Mouse (Mus musculus): ENCODE measurements around the gene Casc3. TPM values are rescaled to one million over a fixed set of nuclear protein-coding genes. Genes with fewer than 3 reads are reported as not detected.

Gene Casc3
- polyA plus RNA-seq, 1 experiment from 2014 or later, result 34.5 TPM

- H3K4me2 ChIP-seq (ENCODE audit: low read length), result no peak overlapping the region
- H3K4me3 ChIP-seq (ENCODE audit: low read depth, low read length), result no peak overlapping the region
- 74% methylated on average over 12 of the region's 12 CpGs for WGBS
- H3K9ac ChIP-seq (ENCODE audit: low read length), result no peak overlapping the region
- no peaks in the 10 kb centered on the region for H3K27me3 ChIP-seq (replicated peaks; ENCODE audit: control insufficient read depth, insufficient read depth, low read length)
- no peaks in the 10 kb centered on the region for H3K4me1 ChIP-seq (replicated peaks; ENCODE audit: control insufficient read depth, insufficient read depth, low read length)
- peaks cover 94% of the 10 kb centered on the region for H3K36me3 ChIP-seq (ENCODE audit: control insufficient read depth, insufficient read depth, low read length)
- ATAC-seq (replicated peaks; ENCODE audit: low FRiP score, low TSS enrichment, low read depth), result no peak
- H3K27ac ChIP-seq (ENCODE audit: low read depth), result no peak overlapping the region
- H3K9me3 ChIP-seq (ENCODE audit: control insufficient read depth, low read length), result no peaks in the 10 kb centered on the region
- DNase-seq (ENCODE audit: low spot score), result no peak
Measured at GRCm38 (mm10) chr11:98829091-98829775, 24.5 kb downstream of the Casc3 start.

GRCm38 (mm10) chr11:98829875-98830274 is 25.2 kb downstream of the Casc3 start:
- no peak overlapping the region for H3K27ac ChIP-seq (ENCODE audit: low read depth)
- no peak overlapping the region for H3K9ac ChIP-seq (ENCODE audit: low read length)
- H3K4me2 ChIP-seq (ENCODE audit: low read length), result no peak overlapping the region
- no peaks in the 10 kb centered on the region for H3K27me3 ChIP-seq (replicated peaks; ENCODE audit: control insufficient read depth, insufficient read depth, low read length)
- DNase-seq (ENCODE audit: low spot score) (no peak), ATAC-seq (replicated peaks; ENCODE audit: low FRiP score, low TSS enrichment, low read depth) (no peak)
- no peak overlapping the region for H3K4me3 ChIP-seq (ENCODE audit: low read depth, low read length)
- H3K4me1 ChIP-seq (replicated peaks; ENCODE audit: control insufficient read depth, insufficient read depth, low read length), result no peaks in the 10 kb centered on the region
- WGBS, result 66% methylated on average over 4 of the region's 4 CpGs
- H3K36me3 ChIP-seq (ENCODE audit: control insufficient read depth, insufficient read depth, low read length), result peaks cover 88% of the 10 kb centered on the region
- no peaks in the 10 kb centered on the region for H3K9me3 ChIP-seq (ENCODE audit: control insufficient read depth, low read length)

GRCm38 (mm10) chr11:98835296-98835695 is 30.6 kb downstream of the Casc3 start:
- whole genome bisulfite sequencing, result 45% methylated on average over 5 of the region's 5 CpGs
- no peak for DNase-seq (ENCODE audit: low spot score)
- H3K27me3 ChIP-seq (replicated peaks; ENCODE audit: control insufficient read depth, insufficient read depth, low read length), result peaks cover 19% of the 10 kb centered on the region
- ATAC-seq (replicated peaks; ENCODE audit: low FRiP score, low TSS enrichment, low read depth), result no peak
- no peak overlapping the region for H3K4me3 ChIP-seq (ENCODE audit: low read depth, low read length)
- H3K4me2 ChIP-seq (ENCODE audit: low read length), result no peak overlapping the region
- H3K9ac ChIP-seq (ENCODE audit: low read length), result no peak overlapping the region
- no peaks in the 10 kb centered on the region for H3K9me3 ChIP-seq (ENCODE audit: control insufficient read depth, low read length)
- peaks cover 38% of the 10 kb centered on the region for H3K36me3 ChIP-seq (ENCODE audit: control insufficient read depth, insufficient read depth, low read length)
- peaks cover 8% of the 10 kb centered on the region; the same call in 1 of the 2 replicates for H3K4me1 ChIP-seq (replicated peaks; ENCODE audit: control insufficient read depth, insufficient read depth, low read length)
- no peak overlapping the region for H3K27ac ChIP-seq (ENCODE audit: low read depth)

GRCm38 (mm10) chr11:98835725-98836124 is 31.0 kb downstream of the Casc3 start:
- no peak overlapping the region for H3K9ac ChIP-seq (ENCODE audit: low read length)
- peaks cover 8% of the 10 kb centered on the region; the same call in 1 of the 2 replicates for H3K4me1 ChIP-seq (replicated peaks; ENCODE audit: control insufficient read depth, insufficient read depth, low read length)
- H3K36me3 ChIP-seq (ENCODE audit: control insufficient read depth, insufficient read depth, low read length), result peaks cover 35% of the 10 kb centered on the region
- no peak overlapping the region for H3K27ac ChIP-seq (ENCODE audit: low read depth)
- H3K27me3 ChIP-seq (replicated peaks; ENCODE audit: control insufficient read depth, insufficient read depth, low read length), result peaks cover 19% of the 10 kb centered on the region
- WGBS, result 49% methylated on average over 3 of the region's 3 CpGs
- no peak overlapping the region for H3K4me2 ChIP-seq (ENCODE audit: low read length)
- no peak overlapping the region for H3K4me3 ChIP-seq (ENCODE audit: low read depth, low read length)
- ATAC-seq (replicated peaks; ENCODE audit: low FRiP score, low TSS enrichment, low read depth) (no peak), DNase-seq (ENCODE audit: low spot score) (no peak)
- no peaks in the 10 kb centered on the region for H3K9me3 ChIP-seq (ENCODE audit: control insufficient read depth, low read length)

- H3K4me3 ChIP-seq (ENCODE audit: low read depth, low read length), result peak overlapping the region; percentile 70
- no peak overlapping the region for H3K27ac ChIP-seq (ENCODE audit: low read depth)
- no peak overlapping the region for H3K9ac ChIP-seq (ENCODE audit: low read length)
- no peaks in the 10 kb centered on the region for H3K9me3 ChIP-seq (ENCODE audit: control insufficient read depth, low read length)
- ATAC-seq (replicated peaks; ENCODE audit: low FRiP score, low TSS enrichment, low read depth) (peak; percentile 13; the same call in 1 of the 2 replicates), DNase-seq (ENCODE audit: low spot score) (no peak)
- H3K4me2 ChIP-seq (ENCODE audit: low read length), result peak overlapping the region; percentile 99
- H3K27me3 ChIP-seq (replicated peaks; ENCODE audit: control insufficient read depth, insufficient read depth, low read length), result peaks cover 19% of the 10 kb centered on the region
- peaks cover 8% of the 10 kb centered on the region; the same call in 1 of the 2 replicates for H3K4me1 ChIP-seq (replicated peaks; ENCODE audit: control insufficient read depth, insufficient read depth, low read length)
- H3K36me3 ChIP-seq (ENCODE audit: control insufficient read depth, insufficient read depth, low read length), result peaks cover 31% of the 10 kb centered on the region
- 24% methylated on average over 7 of the region's 7 CpGs for WGBS
Measured at GRCm38 (mm10) chr11:98836128-98836527, 31.4 kb downstream of the Casc3 start.

- under 1% methylated on average over 31 of the region's 48 CpGs for WGBS
- ATAC-seq (replicated peaks; ENCODE audit: low FRiP score, low TSS enrichment, low read depth), result peak; percentile 84
- H3K36me3 ChIP-seq (ENCODE audit: control insufficient read depth, insufficient read depth, low read length), result peaks cover 25% of the 10 kb centered on the region
- no peaks in the 10 kb centered on the region for H3K9me3 ChIP-seq (ENCODE audit: control insufficient read depth, low read length)
- peak within 1 kb of the TSS; percentile 70 for H3K4me3 ChIP-seq (ENCODE audit: low read depth, low read length)
- peaks cover 19% of the 10 kb centered on the region for H3K27me3 ChIP-seq (replicated peaks; ENCODE audit: control insufficient read depth, insufficient read depth, low read length)
- H3K27ac ChIP-seq (ENCODE audit: low read depth), result 0 out of 2 replicates have a peak within 1 kb of the TSS, but pooled peaks have one; percentile 11
- DNase-seq (ENCODE audit: low spot score), result peak; percentile 92
- peaks cover 8% of the 10 kb centered on the region; the same call in 1 of the 2 replicates for H3K4me1 ChIP-seq (replicated peaks; ENCODE audit: control insufficient read depth, insufficient read depth, low read length)
- H3K4me2 ChIP-seq (ENCODE audit: low read length), result peak within 1 kb of the TSS; percentile 99
- peak within 1 kb of the TSS; percentile 59 for H3K9ac ChIP-seq (ENCODE audit: low read length)
Measured at GRCm38 (mm10) chr11:98836651-98837141, 32.0 kb downstream of the Casc3 start, which contains the start of gene Rapgefl1. TSS of gene Rapgefl1 (plus strand) at chr11:98836785.

GRCm38 (mm10) chr11:98837231-98837704 is 32.6 kb downstream of the Casc3 start:
- H3K4me2 ChIP-seq (ENCODE audit: low read length), result peak overlapping the region; percentile 99
- DNase-seq (ENCODE audit: low spot score) (no peak), ATAC-seq (replicated peaks; ENCODE audit: low FRiP score, low TSS enrichment, low read depth) (peak; percentile 16; the same call in 1 of the 2 replicates)
- H3K9ac ChIP-seq (ENCODE audit: low read length), result peak overlapping the region; percentile 59
- whole genome bisulfite sequencing, result 1% methylated on average over 25 of the region's 29 CpGs
- H3K27me3 ChIP-seq (replicated peaks; ENCODE audit: control insufficient read depth, insufficient read depth, low read length), result peaks cover 19% of the 10 kb centered on the region
- H3K27ac ChIP-seq (ENCODE audit: low read depth), result no peak overlapping the region
- H3K36me3 ChIP-seq (ENCODE audit: control insufficient read depth, insufficient read depth, low read length), result peaks cover 19% of the 10 kb centered on the region
- H3K4me3 ChIP-seq (ENCODE audit: low read depth, low read length), result peak overlapping the region; percentile 70
- H3K4me1 ChIP-seq (replicated peaks; ENCODE audit: control insufficient read depth, insufficient read depth, low read length), result peaks cover 8% of the 10 kb centered on the region; the same call in 1 of the 2 replicates
- H3K9me3 ChIP-seq (ENCODE audit: control insufficient read depth, low read length), result no peaks in the 10 kb centered on the region

GRCm38 (mm10) chr11:98837917-98838316 is 33.2 kb downstream of the Casc3 start:
- Histone ChIP-seq H3K4me2 (ENCODE audit: low read length) (no peak overlapping the region; the same call in 1 of the 2 replicates), H3K36me3 (ENCODE audit: control insufficient read depth, insufficient read depth, low read length) (peaks cover 13% of the 10 kb centered on the region), H3K9ac (ENCODE audit: low read length) (no peak overlapping the region), H3K9me3 (ENCODE audit: control insufficient read depth, low read length) (no peaks in the 10 kb centered on the region), H3K27ac (ENCODE audit: low read depth) (no peak overlapping the region), H3K4me1 (replicated peaks; ENCODE audit: control insufficient read depth, insufficient read depth, low read length) (peaks cover 8% of the 10 kb centered on the region; the same call in 1 of the 2 replicates), H3K4me3 (ENCODE audit: low read depth, low read length) (no peak overlapping the region), H3K27me3 (replicated peaks; ENCODE audit: control insufficient read depth, insufficient read depth, low read length) (peaks cover 19% of the 10 kb centered on the region)
- DNase-seq (ENCODE audit: low spot score), result no peak
- 58% methylated on average over 11 of the region's 11 CpGs for WGBS
- ATAC-seq (replicated peaks; ENCODE audit: low FRiP score, low TSS enrichment, low read depth), result no peak
